Mouse (Mus musculus) brain, embryonic 14.5 days (tissue): Measurements from ENCODE around the gene Sdk1.
"Not testable (repeated sequence)": the region's sequence is repeated elsewhere in the genome, so short reads cannot be mapped to it uniquely, and the experiment has no call there.

Source experiments
- CTCF ChIP-seq: fragments of 200-500 bp; IDR thresholded peaks from 2 replicates; pipeline ENCODE4 v1.5.1; 2012; ENCODE audit warnings: inconsistent platforms, mild to moderate bottlenecking, moderate library complexity, borderline replicate concordance; ENCODE audit not compliant: insufficient read depth, insufficient read length; ENCODE audit errors: extremely low read depth
- POLR2A ChIP-seq: fragments of 200-500 bp; IDR thresholded peaks from 2 replicates; pipeline ENCODE4 v1.6.1; 2012; ENCODE audit warnings: mild to moderate bottlenecking, inconsistent platforms, borderline replicate concordance; ENCODE audit not compliant: poor library complexity, insufficient read depth, insufficient read length, severe bottlenecking; ENCODE audit errors: extremely low read depth

DNA sequence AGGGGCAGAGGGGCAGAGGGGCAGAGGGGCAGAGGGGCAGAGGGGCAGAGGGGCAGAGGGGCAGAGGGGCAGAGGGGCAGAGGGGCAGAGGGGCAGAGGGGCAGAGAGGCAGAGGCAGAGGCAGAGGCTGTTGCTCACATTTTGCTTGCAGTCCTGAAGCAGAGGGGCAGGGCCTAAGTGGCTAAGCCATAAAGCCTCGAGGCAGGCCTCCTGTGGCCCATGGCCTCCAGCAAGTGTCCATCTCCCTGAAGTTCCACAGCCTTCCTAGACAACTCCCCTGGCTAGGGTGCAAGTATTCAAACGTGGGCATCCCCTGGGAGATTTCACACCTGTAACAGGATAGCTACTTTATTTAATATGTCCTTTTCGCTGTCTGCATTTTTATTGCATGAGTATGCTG is 395.8 kb downstream of the Sdk1 start:
- not testable (repeated sequence) for TF ChIP-seq POLR2A, CTCF
